20 mouse cellular contexts compared by ENCODE assay signal in the genomic region with DNA sequence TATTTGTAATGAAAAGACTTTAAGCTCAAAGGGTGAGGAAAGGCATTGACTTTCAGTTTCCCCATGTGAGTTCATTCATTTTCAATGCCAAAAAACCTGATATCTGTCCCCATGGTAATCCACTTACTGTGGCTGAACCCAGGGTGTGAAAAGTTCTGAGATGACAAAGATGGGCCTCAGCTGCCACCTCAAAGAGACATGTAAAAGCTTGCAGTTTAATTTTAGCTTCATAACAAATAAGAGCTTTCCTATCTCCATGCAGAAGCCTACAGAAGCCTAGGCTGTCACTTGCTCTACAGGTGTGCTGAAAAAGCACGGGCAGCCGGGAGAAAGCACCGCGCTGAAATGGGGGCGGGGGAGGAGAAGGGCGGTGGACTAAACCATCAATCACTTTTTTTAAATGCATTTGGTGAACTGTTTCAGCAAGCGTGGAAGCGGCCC.
A peak's percentile ranks its signal among the peaks of the same experiment; 100 is the strongest.
DNase-seq lines count a peak whose midpoint lies in the region; ATAC-seq and TF ChIP-seq lines count a peak whose summit lies in the region.
"Had no signal": no experiment of that assay in that cellular context is flagged by ENCODE, and none has a peak within 500 bp of the region (broad histone marks: within the 10 kb centered on the region; RNA-seq: fewer than 3 reads in every experiment).

No protein-coding gene starts in this region.

- no peaks in the 10 kb centered on the region for H3K36me3 ChIP-seq in heart, embryonic 13.5 days
- no peaks in the 10 kb centered on the region for H3K36me3 ChIP-seq in kidney, embryonic 14.5 days (ENCODE audit: control insufficient read depth, insufficient read depth, low read length)
- no peaks in the 10 kb centered on the region for H3K36me3 ChIP-seq in lung, embryonic 16.5 days (ENCODE audit: control insufficient read depth, insufficient read depth, low read length)
- no peaks in the 10 kb centered on the region for H3K36me3 ChIP-seq in CH12.LX (replicated peaks in 1 of 2; ENCODE audit: control insufficient read depth in 1 of 2, insufficient read depth in 1 of 2, low read length in 1 of 2)
- H3K36me3 ChIP-seq: forebrain, embryonic 12.5 days; hindbrain, embryonic 13.5 days; limb, embryonic 15.5 days; neural tube, embryonic 15.5 days had no signal

- ATAC-seq in heart, embryonic 13.5 days (ENCODE audit: extremely low read depth, insufficient number of reproducible peaks, low FRiP score, low TSS enrichment): no peak
- peak; percentile 37; the same call in 1 of the 2 replicates for ATAC-seq in kidney, embryonic 14.5 days (ENCODE audit: low FRiP score, low TSS enrichment)
- ATAC-seq in lung, embryonic 16.5 days (ENCODE audit: low read depth): peak; percentile 26; the same call in 1 of the 2 replicates
- ATAC-seq in monocyte, adult 5-6 weeks (replicated peaks; ENCODE audit: insufficient number of reproducible peaks, low FRiP score, low TSS enrichment, poor library complexity, severe bottlenecking): no peak
- ATAC-seq: inflammation-experienced regulatory T-cells, adult 6 months had no signal

- no peak for DNase-seq in heart, postnatal 25 days (ENCODE audit: low spot score)
- DNase-seq in kidney, adult 8-10 months: no peak
- no peak for DNase-seq in lung, postnatal 14 days
- no peak for DNase-seq in CH12.LX (ENCODE audit: extremely low read depth)
- DNase-seq: adrenal gland, postnatal 25 days; cerebellum, adult 11 months; cerebellum, postnatal 14 days; kidney, adult 9 months; layer of hippocampus, postnatal 36 days; midbrain, embryonic 14.5 days had no signal

- no peaks in the 10 kb centered on the region for H3K27me3 ChIP-seq in heart, embryonic 13.5 days (replicated peaks)
- no peaks in the 10 kb centered on the region for H3K27me3 ChIP-seq in kidney, embryonic 14.5 days (ENCODE audit: control insufficient read depth, insufficient read depth, low read length)
- no peaks in the 10 kb centered on the region for H3K27me3 ChIP-seq in lung, embryonic 16.5 days (ENCODE audit: control insufficient read depth, insufficient read depth, low read depth, low read length)
- no peaks in the 10 kb centered on the region for H3K27me3 ChIP-seq in CH12.LX (replicated peaks)
- H3K27me3 ChIP-seq: forebrain, embryonic 12.5 days; hindbrain, embryonic 13.5 days; limb, embryonic 15.5 days; neural tube, embryonic 15.5 days had no signal

- TF ChIP-seq EP300 in CH12.LX (IDR thresholded peaks at IDR 0.05; ENCODE audit: low read length): peak; percentile 43; the same call in 1 of the 2 replicates

- H3K79me2 ChIP-seq in CH12.LX (replicated peaks; ENCODE audit: control insufficient read depth, extremely low read depth, insufficient read depth, poor library complexity, severe bottlenecking): no peaks in the 10 kb centered on the region

- intact Hi-C loops in heart, postnatal 25 days (cut with DNase I): no loop called here

- peak overlapping the region; percentile 13; the same call in 1 of the 2 replicates for H3K27ac ChIP-seq in heart, embryonic 13.5 days (replicated peaks)
- no peak overlapping the region for H3K27ac ChIP-seq in kidney, embryonic 14.5 days (ENCODE audit: low read depth, low read length)
- H3K27ac ChIP-seq in lung, embryonic 16.5 days (ENCODE audit: low read length): no peak overlapping the region
- no peak overlapping the region for H3K27ac ChIP-seq in CH12.LX (ENCODE audit: insufficient read depth, low read depth)
- H3K27ac ChIP-seq: forebrain, embryonic 12.5 days; hindbrain, embryonic 13.5 days; layer of hippocampus, adult 2 months; limb, embryonic 15.5 days; neural tube, embryonic 15.5 days had no signal

- TF ChIP-seq CTCF in CH12.LX (conservative IDR thresholded peaks at IDR 0.05 in 1 of 2, IDR thresholded peaks at IDR 0.05 in 1 of 2; ENCODE audit: low read depth in 2 of 2, low read length in 2 of 2): no peak

- H3K4me2 ChIP-seq in heart, embryonic 13.5 days: no peak overlapping the region
- no peak overlapping the region for H3K4me2 ChIP-seq in kidney, embryonic 14.5 days (replicated peaks; ENCODE audit: low read depth, low read length)
- no peak overlapping the region for H3K4me2 ChIP-seq in lung, embryonic 16.5 days (ENCODE audit: low read depth, low read length)
- H3K4me2 ChIP-seq in CH12.LX (ENCODE audit: insufficient read depth, low read depth, poor library complexity, severe bottlenecking): no peak overlapping the region
- H3K4me2 ChIP-seq: forebrain, embryonic 12.5 days; hindbrain, embryonic 13.5 days; limb, embryonic 15.5 days; neural tube, embryonic 15.5 days had no signal

- TF ChIP-seq RAD21 in CH12.LX (IDR thresholded peaks at IDR 0.05; ENCODE audit: low read depth, low read length): no peak

- H3K9ac ChIP-seq in heart, embryonic 13.5 days: no peak overlapping the region
- H3K9ac ChIP-seq in kidney, embryonic 14.5 days (ENCODE audit: low read depth, low read length): no peak overlapping the region
- no peak overlapping the region for H3K9ac ChIP-seq in lung, embryonic 16.5 days (ENCODE audit: low read length)
- no peak overlapping the region for H3K9ac ChIP-seq in CH12.LX (ENCODE audit: insufficient read depth, low read depth)
- H3K9ac ChIP-seq: forebrain, embryonic 12.5 days; hindbrain, embryonic 13.5 days; limb, embryonic 15.5 days; neural tube, embryonic 15.5 days had no signal

- WGBS in heart, embryonic 13.5 days: 26% methylated on average over 8 of the region's 8 CpGs
- 13% methylated on average over 8 of the region's 8 CpGs for WGBS in kidney, embryonic 14.5 days
- 22% methylated on average over 8 of the region's 8 CpGs for WGBS in lung, embryonic 16.5 days

- no peaks in the 10 kb centered on the region for H3K9me3 ChIP-seq in heart, embryonic 13.5 days
- no peaks in the 10 kb centered on the region for H3K9me3 ChIP-seq in kidney, embryonic 14.5 days (ENCODE audit: control insufficient read depth, low read length)
- H3K9me3 ChIP-seq in lung, embryonic 16.5 days (ENCODE audit: control insufficient read depth, low read length): no peaks in the 10 kb centered on the region
- H3K9me3 ChIP-seq in CH12.LX (replicated peaks; ENCODE audit: low read length): no peaks in the 10 kb centered on the region
- H3K9me3 ChIP-seq: forebrain, embryonic 12.5 days; hindbrain, embryonic 13.5 days; limb, embryonic 15.5 days; neural tube, embryonic 15.5 days had no signal

- in situ Hi-C loops in CH12.LX (cut with MboI; ENCODE audit: low pct_ligation_motif_present, low pct_unique_long_range_greater_than_20kb, low sequenced_read_pairs): loop anchor here (10.0 kb wide), 1 partner anchor 93 kb away; no protein-coding TSS in a partner anchor

- H3K4me3 ChIP-seq in heart, embryonic 13.5 days: no peak overlapping the region
- no peak overlapping the region for H3K4me3 ChIP-seq in kidney, embryonic 14.5 days (ENCODE audit: low read length)
- no peak overlapping the region for H3K4me3 ChIP-seq in lung, embryonic 16.5 days (ENCODE audit: low read length)
- H3K4me3 ChIP-seq in CH12.LX (replicated peaks in 1 of 3; ENCODE audit: low read depth in 2 of 3, low read length in 2 of 3, poor library complexity in 1 of 3): no peak overlapping the region
- H3K4me3 ChIP-seq: forebrain, embryonic 12.5 days; hindbrain, embryonic 13.5 days; layer of hippocampus, adult 2 months; limb, embryonic 15.5 days; neural tube, embryonic 15.5 days had no signal

- H3K4me1 ChIP-seq in heart, embryonic 13.5 days: peaks cover 25% of the 10 kb centered on the region
- peaks cover 6% of the 10 kb centered on the region; the same call in 1 of the 2 replicates for H3K4me1 ChIP-seq in kidney, embryonic 14.5 days (ENCODE audit: control insufficient read depth, insufficient read depth, low read length)
- H3K4me1 ChIP-seq in lung, embryonic 16.5 days (replicated peaks; ENCODE audit: control insufficient read depth, insufficient read depth, low read length): peaks cover 3% of the 10 kb centered on the region; the same call in 1 of the 2 replicates
- H3K4me1 ChIP-seq in CH12.LX (ENCODE audit: control insufficient read depth in 1 of 2, insufficient read depth in 2 of 2): peaks cover 8 to 24% of the 10 kb centered on the region in 2 experiments
- H3K4me1 ChIP-seq: forebrain, embryonic 12.5 days had no signal

- dilution Hi-C loops in CH12.LX (cut with MboI; ENCODE audit: extremely low pct_ligation_motif_present, extremely low pct_unique_long_range_greater_than_20kb, low sequenced_read_pairs): no loop called here

- no peak for TF ChIP-seq POLR2A in CH12.LX (IDR thresholded peaks at IDR 0.05; ENCODE audit: low read depth, low read length)

TF ChIP-seq in CH12.LX, 34 proteins besides CTCF, POLR2A, EP300 and RAD21:
- TF ChIP-seq IRF4 (IDR thresholded peaks at IDR 0.05; ENCODE audit: low read depth, low read length): peak; percentile 48; the same call in 1 of the 2 replicates
- no peak for TF ChIP-seq ZC3H11A (IDR thresholded peaks at IDR 0.05; ENCODE audit: low read depth, low read length)
- no peak for TF ChIP-seq MAX (IDR thresholded peaks at IDR 0.05; ENCODE audit: low read length)
- no peak for TF ChIP-seq ELF1 (IDR thresholded peaks at IDR 0.05; ENCODE audit: low read depth, low read length)
- no peak for TF ChIP-seq HCFC1 (IDR thresholded peaks at IDR 0.05; ENCODE audit: low read depth, low read length)
- TF ChIP-seq BHLHE40 (IDR thresholded peaks at IDR 0.05; ENCODE audit: low read depth, low read length): peak; percentile 18; the same call in 1 of the 2 replicates
- no peak for TF ChIP-seq GABPA (IDR thresholded peaks at IDR 0.05; ENCODE audit: insufficient replicate concordance, low read depth, low read length)
- TF ChIP-seq MYC (IDR thresholded peaks at IDR 0.05; ENCODE audit: low read depth, low read length): no peak
- peak; percentile 56; the same call in 1 of the 2 replicates for TF ChIP-seq MEF2A (IDR thresholded peaks at IDR 0.05; ENCODE audit: borderline replicate concordance, low read depth, low read length)
- TF ChIP-seq TCF12 (IDR thresholded peaks at IDR 0.05; ENCODE audit: low read depth, low read length): 0 out of 2 replicates have a peak, but pooled peaks have one; percentile 45
- no peak for TF ChIP-seq E2F4 (IDR thresholded peaks at IDR 0.05; ENCODE audit: insufficient replicate concordance, low read depth, low read length)
- no peak for TF ChIP-seq RCOR1 (conservative IDR thresholded peaks at IDR 0.05; ENCODE audit: low read depth, low read length)
- TF ChIP-seq ZMIZ1 (IDR thresholded peaks at IDR 0.05; ENCODE audit: low read depth, low read length): no peak

Comparison
In these comparisons a context has a peak if more than half of its experiments do, and no peak if none do; other contexts are left out.
1. ATAC-seq: peak in kidney, embryonic 14.5 days (single experiment) and lung, embryonic 16.5 days (single experiment); none in heart, embryonic 13.5 days (single experiment) and monocyte, adult 5-6 weeks (single experiment).